Mouse (Mus musculus) testis, adult 2 months (tissue): ENCODE measurements around the gene Ism1.

ENCODE experiments used
- CTCF ChIP-seq: fragments of 200-500 bp; IDR thresholded peaks from 2 replicates; pipeline ENCODE4 v1.5.1; 2012; ENCODE audit warnings: low read depth, mild to moderate bottlenecking, inconsistent platforms, low read length, moderate library complexity; ENCODE audit not compliant: control insufficient read depth, insufficient read depth, insufficient replicate concordance
- POLR2A ChIP-seq: fragments of 200-500 bp; IDR thresholded peaks from 2 replicates; pipeline ENCODE4 v1.6.1; 2012; ENCODE audit warnings: low read depth, mild to moderate bottlenecking, inconsistent platforms, low read length, moderate library complexity; ENCODE audit not compliant: control insufficient read depth

DNA sequence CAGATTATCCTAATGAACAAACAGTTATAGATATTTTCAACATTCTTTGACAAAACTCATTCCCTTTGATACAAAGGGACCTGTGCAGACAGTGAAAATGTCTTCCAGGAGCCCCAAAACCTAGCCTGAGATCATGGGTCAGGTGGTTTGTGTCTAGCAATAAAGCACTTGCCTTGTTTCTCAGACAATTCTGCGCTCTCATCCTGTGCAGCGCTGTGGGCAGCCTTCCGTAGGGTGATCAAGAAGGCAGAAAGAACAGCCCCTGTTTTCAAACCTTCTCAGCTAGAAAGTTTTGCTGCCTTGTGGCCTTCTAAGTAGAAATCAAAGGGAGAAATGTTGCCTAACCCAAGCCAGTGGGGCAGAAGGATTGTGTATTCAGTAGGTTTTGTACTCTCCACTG is 48.3 kb upstream of the Ism1 start:
- TF ChIP-seq POLR2A (no peak), CTCF (no peak)
